Mouse (Mus musculus) layer of hippocampus, postnatal 36 days (tissue): ENCODE results near the gene Crcp. TPM values are rescaled to one million over a fixed set of nuclear protein-coding genes. Genes with fewer than 3 reads are reported as not detected.

Experiments used
- DNase-seq, 2 experiments: peaks; one replicate each; pipeline ENCODE4 v3.0.0; 2022
- total RNA-seq, 2 experiments: library from RNA; stranded (reverse); gene quantifications; 2 replicates each; pipeline ENCODE4 v1.2.3; 2021

The Crcp gene
- 10 to 100 TPM; 37.0 to 38.2 TPM for total RNA-seq

DNA sequence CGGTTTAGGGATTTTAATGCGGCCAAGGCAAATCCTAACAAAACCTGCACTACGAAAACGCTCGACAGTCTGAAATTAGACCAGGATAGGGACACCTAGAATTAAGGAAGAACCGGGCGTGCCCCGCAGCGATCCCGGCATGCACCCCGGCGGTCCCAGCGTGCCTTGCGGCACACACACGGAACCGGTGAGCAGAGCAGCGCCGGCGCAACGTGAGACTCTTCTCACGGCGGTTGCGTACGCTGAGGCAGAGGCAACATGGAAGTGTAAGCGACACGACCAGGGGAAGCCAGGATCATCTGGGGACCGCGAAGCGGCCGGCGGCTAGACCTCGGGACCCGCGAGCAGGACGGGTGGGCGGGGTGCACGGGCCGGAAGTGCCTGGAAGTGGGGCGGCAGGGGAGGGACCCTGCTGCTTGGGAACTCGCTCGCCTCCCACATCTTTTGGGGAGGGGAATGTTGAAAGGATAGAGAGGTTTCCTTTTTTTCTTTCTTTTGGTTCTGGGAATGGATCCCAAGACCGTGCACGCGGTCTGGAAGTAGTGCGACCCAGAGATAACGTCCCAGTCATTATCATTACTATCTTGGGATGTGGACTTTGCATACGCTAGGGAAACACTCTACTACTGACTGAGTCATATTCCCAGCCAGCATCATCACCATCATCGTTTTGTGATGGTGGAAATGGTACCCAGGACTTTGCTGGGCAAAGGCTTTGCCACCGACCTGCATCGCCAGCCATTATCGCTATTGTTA is at the start of gene Crcp, which contains the start of gene Asl:
Crcp (plus strand) TSS at position 149 of the 756 bp plus-strand sequence.
Asl (minus strand) TSS at position 106 of the 756 bp plus-strand sequence.
- peak; percentile 88 for DNase-seq

GRCm38 (mm10) chr5:129980216-129980615 is 48.9 kb upstream of the Crcp start:
- DNase-seq, result no peak

GRCm38 (mm10) chr5:129989376-129989775 is 39.7 kb upstream of the Crcp start:
- no peak for DNase-seq

DNA sequence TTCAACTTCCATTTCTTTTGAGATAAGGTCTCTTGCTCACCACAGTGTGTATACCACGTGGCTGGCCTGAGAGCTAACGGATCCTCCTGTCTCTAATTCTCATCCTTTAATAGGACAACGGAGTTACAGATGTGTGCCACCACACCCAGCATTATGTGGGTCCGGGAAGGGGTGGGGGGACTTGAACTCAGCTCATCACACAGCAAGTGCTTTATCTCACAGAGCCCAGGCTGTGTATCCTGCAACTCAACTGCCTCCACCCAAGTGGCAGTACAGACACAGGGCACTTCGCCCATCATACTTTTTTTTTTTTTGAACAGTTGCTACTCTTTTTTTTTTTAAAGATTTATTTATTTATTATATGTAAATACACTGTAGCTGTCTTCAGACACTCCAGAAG is 37.2 kb upstream of the Crcp start:
- DNase-seq, result no peak

GRCm38 (mm10) chr5:129993374-129993773 is 35.7 kb upstream of the Crcp start:
- DNase-seq, result no peak

- DNase-seq, result no peak
Observed at GRCm38 (mm10) chr5:129994989-129995388, 34.1 kb upstream of the Crcp start.

DNA sequence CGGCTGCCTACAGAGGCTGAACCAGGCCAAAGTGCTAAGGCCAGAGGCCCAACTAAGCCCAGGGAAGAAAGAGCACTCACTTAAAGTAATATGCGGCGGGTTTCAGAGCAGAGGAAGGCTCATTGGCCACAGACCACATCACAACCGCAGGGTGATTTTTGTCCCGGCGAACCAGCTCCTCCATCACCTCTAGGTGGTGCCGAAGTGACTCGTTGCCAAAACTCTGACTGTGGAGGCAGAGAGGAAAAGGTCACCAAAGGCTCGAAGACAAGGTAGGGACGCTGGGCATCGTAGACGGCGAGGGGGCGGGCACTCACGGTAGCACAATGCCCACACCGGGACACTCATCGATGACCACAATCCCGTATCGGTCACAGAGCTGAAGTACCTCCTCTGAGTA is 31.4 kb upstream of the Crcp start:
- no peak for DNase-seq

- peak in 1 of 2 experiments; percentile 30 for DNase-seq
Observed at GRCm38 (mm10) chr5:129999097-129999496, 30.0 kb upstream of the Crcp start.

- DNase-seq, result no peak
Observed at GRCm38 (mm10) chr5:130000735-130001134, 28.4 kb upstream of the Crcp start.

- DNase-seq, result no peak
Observed at GRCm38 (mm10) chr5:130001356-130001987, 27.6 kb upstream of the Crcp start.

DNA sequence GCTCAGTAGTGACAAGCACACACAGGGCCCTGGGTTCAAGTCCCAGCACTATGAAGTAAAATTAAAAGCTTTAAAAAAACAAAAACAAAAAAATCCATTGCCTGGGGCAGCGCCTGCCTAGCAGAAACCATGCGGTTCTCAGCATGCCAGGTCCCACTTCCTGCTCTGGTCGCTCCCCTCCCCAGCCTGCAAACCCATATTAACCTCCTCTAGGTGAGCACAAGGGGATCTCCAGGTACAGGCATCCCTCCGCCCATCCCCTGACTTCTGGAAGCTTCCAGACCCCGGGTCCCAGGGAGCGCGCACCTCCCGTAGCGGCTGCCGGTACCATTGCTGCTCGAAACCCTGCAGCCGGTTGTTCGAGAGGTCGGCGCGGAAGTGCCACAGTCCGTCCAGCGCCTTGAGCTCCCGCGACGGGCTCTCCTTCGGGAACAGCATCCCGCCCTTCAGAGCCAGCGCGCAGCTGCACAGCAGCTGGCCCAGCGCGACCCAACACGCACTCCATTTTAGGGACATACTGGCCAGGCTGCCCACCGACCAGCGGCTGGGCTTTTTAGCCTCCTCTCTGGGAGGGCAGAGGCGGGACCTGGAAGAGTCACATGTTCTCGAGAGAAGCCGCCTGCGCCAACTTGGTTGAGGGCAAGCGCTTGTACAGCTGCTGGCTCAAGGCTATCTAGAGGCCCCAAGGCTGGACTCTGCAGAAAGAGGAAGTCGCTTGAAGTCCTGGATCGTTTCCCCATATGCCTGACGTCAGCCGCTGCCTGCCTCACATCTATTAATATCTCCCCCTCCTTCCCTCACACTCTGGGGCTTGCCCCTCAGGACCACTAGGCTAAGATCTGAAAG is 26.6 kb upstream of the Crcp start, which contains the start of gene Gusb:
Gusb (minus strand) TSS at position 749 of the 846 bp plus-strand sequence.
- peak; percentile 65 to 68 for DNase-seq

DNA sequence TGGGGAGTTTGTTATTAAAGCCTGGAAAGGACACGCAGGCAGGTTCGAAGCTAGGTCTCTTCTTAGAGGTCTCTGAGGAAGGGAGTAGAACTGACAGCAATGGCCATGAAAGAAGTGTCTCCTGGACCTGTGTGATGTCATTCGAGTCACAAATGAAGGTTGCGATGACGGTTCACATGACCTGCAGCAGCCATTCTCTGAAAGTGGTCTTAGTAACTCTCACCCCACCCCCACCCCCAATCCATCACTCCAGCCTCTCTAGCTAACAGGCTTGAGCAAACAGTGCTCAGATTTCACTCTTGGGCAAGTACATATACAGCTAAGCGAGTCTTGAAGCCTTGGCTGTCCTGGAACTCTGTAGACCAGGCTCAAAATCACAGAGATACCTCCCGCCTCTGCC is 25.9 kb upstream of the Crcp start:
- no peak for DNase-seq

- no peak for DNase-seq
Observed at GRCm38 (mm10) chr5:130007344-130007743, 21.7 kb upstream of the Crcp start.

DNA sequence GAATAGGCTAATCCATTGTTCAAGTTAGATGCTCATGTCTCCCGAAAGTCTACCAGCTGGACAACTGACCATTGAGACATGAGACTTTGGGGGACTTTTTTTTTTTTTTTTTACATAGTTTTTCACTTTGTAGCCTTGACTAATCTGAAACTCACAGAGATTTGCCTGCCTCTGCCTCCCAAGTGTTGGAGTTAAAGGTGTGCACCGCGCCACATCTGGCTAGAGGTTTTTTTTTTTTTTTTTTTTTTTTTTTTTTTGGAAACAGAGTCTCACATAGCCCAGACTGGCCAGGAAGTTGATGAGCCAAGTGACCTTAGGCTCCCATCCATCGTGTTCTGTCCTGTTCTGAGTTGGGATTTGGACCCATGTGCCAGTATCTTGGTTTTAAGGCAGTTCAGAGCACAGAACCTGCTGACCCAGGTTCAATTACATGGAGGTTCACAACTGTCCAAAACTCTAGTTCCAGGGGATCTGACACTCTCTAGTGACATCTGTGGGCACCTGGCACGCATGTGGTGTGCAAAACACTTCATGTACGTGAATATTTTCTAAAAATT is 21.0 kb upstream of the Crcp start:
- DNase-seq, result no peak

GRCm38 (mm10) chr5:130009784-130010183 is 19.3 kb upstream of the Crcp start:
- DNase-seq, result no peak

DNA sequence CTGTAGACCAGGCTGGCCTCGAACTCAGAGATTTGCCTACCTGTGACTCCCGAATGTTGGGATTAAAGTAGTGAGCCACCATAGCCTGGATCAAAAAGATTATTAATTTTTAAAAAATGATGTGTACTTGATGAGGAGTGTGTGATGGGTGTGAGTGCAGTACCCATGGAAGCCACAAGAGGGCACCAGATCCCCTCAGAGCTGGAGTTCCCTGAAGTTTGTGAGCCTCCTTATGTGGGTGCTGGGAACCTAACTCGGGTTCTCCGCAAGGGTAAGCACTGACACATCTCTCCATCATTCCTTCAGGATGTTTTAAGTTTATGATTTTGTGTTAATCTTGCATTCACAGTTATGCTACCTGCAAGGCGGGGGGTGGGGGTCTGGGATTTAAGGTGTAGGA is 18.1 kb upstream of the Crcp start:
- DNase-seq, result no peak

DNA sequence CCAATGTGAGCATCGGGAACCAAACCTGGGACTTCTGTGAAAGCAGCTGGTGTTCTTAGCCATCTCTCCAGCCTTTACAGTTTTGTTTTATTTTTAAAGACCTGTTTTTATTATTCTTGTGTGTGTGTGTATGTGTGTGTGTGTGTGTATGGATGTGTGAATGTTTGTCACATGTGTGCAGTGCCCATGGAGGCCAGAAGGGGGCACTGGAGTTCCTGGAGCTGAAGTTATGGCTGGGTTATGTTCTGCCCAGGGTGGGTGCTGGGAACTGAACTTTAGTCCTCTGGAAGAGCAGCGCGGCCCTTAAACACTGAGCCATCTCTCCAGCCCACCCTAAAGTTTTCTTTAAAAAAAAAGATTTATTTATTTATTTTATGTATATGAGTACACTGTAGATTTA is 14.0 kb upstream of the Crcp start:
- no peak for DNase-seq

GRCm38 (mm10) chr5:130019461-130019860 is 9.6 kb upstream of the Crcp start:
- no peak for DNase-seq

GRCm38 (mm10) chr5:130021361-130021966 is 7.6 kb upstream of the Crcp start:
- no peak for DNase-seq

GRCm38 (mm10) chr5:130022366-130022765 is 6.7 kb upstream of the Crcp start:
- DNase-seq, result no peak

DNA sequence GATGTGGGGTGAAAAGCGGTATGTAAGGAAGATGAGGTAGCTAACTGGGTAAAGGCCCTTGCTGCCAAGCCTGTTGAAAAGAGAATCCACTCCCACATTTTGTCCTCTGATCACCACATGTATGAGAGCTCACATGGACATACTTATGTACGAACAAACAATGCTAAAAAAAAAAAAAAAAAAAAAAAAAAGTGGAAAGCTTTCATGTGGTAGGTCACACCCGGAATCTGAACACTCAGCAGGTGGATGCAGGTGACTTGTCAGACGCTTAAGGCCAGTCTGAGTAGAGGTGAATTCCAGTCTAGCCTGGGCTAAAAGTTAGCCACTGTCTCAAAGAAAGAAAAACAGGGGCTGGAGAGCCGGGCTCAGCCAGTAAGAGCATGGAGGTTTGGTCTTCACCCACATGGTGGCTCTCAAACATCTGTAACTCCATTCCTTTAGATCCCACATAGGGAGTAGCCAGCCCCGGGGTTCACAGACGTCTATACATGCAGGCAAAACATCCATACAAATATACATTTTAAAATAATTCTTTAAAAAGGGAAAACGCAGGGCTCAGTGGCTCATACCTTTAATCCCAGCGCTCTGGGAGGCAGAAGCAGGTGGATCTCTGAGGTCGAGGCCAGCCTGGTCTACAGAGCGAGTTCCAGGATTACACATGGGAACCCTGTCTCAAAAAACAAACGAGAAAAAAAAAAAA is 5.9 kb upstream of the Crcp start:
- no peak for DNase-seq
